Mouse (Mus musculus) T-helper 2 cell (primary cell): ENCODE results near the gene Npnt.

Experiments
- in situ Hi-C: fragments of 300-600 bp; cut with MboI, MseI; formaldehyde crosslinking; loops from one replicate; pipeline ENCODE4 v1.15.1; 2025; ENCODE audit warnings: high pct_unique_total_duplicates

Npnt gene

DNA sequence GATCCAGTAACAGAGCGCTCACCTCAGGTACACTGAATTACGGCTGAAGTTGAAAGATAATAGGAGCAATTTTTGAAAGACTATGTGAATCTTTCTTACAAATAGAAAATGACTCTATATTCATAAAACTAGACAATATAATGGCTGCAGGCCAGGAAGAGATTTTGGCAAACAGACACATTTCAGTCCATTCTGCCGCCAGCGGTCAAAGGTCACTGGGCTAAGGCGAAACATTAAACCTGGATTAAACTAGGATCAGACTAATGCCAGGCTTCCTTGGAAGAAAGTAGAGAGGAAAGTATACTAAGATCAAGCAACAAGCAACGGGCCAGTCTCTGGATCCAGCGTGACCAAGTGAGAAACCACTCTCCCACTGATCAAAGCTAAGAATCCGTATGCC lies 11.1 kb downstream of the Npnt start:
- in situ Hi-C loops, result no loop called here

DNA sequence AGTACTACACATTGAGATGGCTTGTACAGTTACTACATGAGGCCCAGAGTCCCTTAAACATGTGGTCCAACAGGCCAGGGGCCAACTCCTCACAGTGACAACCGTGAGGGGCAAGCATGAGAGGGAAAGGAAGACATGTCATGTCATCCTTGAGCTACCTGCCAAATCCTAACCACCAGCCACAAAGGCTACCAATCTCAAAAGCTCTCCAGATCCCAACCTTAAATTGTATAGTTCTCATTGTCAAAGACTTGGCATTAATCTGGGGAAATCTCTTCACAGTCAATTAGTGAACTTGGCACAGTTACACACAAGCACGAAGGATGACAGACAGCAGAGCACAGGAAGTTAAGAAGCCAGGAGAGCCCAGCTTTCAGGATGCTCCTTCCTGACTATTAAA lies 15.4 kb downstream of the Npnt start:
- in situ Hi-C loops, result no loop called here

DNA sequence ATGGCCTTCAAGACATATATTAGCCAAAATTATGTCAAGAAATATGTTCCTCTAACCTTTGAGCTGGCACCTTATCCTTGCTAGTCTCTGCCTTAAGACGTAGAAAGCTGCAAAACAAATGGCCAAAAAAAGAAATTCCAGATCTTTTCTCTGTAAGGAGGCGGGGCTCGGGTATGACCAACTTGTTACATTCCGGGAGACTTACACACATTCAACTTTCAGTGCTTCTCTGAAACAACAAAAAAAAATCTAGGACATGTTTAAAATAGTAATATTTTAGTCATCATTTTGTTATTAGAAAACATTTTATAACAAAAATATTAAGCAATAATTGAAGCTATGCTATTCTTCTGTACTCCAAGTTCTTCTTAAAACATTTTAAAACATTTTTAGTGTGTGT lies 18.6 kb downstream of the Npnt start:
- in situ Hi-C loops, result no loop called here

DNA sequence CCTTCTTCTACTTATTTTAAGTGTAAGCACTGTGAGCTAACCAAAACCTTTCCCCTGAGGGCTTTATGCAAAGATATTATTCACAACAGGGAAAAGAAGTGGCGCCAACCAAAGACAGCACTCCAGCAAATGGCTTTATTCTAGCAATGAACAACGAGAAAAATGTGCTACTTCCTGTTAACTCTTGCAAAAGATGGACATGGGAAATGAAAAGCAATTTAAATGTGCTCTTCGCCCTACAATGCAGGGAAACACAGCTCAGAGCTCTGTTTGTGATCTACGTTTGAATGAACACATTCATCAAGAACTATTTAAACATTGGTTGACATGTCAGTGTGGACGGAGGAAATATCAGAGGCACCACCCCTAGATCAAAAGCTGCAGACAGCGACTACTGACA lies 20.2 kb downstream of the Npnt start:
- in situ Hi-C loops, result no loop called here

DNA sequence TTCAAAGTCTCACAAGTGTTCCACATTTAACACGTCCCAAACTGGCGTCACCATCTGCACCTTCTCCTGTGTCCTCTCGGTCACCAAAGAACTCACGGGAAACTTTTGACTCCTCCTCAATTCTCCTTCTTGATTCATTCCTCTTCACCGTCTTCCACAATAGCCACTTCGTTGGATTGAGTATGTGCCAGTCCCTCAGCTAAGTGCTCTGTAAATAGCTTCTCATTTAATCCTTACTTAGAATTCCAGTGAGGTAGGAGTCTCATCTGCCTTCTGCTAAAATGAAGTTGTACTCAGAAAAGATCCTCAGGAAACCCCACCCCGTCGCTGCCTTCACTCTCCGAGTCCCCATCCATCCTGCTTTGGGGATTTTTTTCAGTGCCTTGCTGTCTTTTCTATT lies 21.9 kb downstream of the Npnt start:
- in situ Hi-C loops, result no loop called here

DNA sequence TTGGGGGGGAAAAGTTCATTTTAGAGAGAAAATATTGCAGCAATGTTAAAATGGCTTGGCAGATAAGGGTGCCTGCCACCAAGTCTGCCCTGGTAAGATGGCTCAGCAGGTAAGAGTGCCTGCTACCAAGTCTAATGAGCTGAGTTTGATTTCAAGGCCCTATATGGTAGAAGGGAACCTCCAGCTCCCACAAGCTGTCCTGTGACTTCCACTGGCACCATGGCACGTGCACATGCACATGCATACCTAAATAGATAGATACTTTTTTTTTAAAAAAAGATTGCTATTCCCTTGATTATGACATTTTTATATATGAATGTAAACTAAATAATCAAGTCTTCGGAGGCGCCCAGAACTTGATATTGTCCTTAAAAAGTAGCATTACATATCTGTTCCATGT lies 30.3 kb downstream of the Npnt start:
- in situ Hi-C loops, result no loop called here

DNA sequence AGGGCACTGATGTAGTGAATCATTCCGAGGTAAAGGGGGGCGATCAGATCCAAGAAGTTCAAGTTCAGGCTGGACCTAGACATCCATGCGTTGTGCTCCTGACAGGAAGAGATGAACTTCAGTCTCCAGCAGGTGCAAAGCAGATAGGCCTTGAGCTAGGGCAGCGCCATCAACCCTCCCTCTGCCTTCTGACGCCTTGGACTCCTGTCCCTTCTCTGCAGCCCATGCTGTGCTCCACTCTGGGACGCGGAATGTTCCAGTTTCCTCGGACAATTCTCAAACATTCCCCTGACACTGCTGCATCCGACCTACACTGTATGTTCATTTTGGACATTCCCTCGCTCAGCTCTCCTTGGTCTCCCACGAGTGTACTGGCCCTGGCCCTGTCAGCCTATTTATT lies 30.9 kb downstream of the Npnt start:
- in situ Hi-C loops, result no loop called here

DNA sequence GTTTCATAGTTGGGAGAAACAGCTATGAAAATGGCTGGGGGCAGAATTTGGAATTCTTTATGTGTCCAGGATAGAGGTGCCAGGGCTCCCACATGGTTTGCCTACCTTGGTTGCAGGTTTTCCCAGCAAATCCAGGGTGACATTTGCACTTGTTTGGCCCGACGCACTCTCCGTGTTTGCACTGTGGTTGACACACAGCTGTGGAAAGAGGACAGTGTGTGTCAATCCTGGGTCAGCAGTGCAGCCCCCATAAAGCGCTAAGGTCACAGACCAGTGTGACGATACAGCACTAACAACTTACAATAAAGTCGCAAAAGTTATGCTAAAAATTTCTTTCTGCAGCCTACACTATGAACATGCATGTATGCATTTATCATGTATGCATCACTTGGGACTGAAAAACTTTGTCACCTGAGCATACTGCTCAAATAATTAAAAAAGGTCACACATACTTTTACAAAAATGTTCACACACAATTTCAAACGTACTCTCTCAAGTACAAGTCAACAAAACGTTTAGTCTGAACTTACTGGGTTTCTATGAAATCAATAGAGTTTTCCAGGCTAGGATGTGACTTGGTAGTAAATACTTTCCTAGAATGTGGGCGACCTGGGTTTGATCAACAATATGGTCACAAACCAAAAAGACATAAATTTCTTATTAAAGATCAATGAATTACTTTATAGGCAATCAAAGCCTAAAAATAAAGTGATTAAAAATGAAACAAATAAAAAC lies 32.6 kb downstream of the Npnt start:
- in situ Hi-C loops, result no loop called here

DNA sequence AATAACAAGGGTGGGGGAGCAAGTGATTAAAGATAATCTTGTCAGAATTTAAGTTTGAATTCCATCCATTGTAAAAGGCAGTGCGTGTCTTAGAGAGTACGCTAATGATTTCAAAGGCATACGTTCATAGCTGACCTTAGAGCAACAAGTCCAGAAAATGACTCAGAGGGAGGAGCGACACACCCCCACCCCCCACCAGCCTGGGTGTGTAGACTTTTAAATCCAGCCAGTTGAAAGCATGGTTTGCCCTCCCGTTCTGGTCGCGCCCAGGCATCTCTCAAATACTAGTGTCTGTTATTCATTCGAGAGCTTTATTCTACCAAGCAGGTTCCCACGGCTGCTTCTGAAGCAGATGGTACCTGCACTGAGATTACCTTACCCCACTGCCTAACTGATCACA lies 34.4 kb downstream of the Npnt start:
- in situ Hi-C loops, result no loop called here

DNA sequence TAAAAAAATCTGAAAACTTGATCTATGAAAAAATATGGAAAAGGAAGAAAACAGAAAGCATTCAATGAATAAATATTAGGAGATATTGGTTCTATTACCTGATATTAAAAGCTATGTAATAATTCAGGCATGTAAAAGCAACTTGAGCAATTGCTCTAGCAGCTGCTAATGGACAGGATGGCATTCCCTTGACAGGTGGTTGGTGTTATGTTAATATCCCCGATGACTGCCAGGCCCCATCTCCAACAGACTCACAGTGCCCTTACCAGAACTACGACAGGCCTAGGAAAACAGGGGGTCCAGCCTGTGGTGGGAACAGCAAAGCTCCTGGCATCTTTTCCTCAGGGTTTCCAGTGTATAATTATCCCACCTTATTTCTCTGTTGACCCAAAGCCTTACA lies 37.7 kb downstream of the Npnt start:
- in situ Hi-C loops, result no loop called here

DNA sequence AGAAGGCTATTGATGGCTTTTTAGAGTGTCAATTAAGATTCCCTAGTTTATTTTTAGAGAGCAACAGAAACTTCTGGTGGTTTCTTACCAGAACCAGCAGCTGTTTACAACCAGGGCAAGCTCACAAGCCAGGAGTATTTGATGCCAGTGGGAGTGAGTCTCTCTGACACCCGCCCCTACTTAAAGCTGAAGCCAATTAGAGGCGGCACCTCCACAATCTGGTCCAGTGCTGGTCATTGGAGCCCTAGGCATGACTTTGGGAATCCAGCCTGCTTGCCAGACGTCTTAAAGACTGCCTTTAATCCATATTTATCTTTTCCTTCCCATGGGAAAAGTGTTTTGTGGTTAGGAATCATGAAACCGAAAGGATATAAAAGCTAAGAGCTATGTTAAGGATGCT lies 38.4 kb downstream of the Npnt start:
- in situ Hi-C loops, result no loop called here

DNA sequence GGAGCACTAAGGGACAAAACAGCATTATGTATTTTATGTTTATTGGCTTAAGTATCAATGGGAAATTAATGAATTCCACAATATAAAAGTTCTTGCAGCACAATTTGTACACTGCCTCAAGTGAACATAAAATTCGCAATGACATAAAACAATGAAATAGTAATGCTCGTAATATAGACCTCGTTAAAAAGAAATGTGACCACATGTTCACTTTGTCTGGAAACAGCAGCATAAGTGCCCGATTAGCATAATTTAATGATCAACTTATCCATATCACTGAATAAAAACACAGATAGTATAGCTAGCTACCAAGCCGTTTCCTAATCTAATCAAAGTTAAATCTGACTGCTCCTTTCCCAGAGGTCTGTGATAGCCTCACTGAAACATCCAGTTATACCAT lies 39.4 kb downstream of the Npnt start:
- in situ Hi-C loops, result no loop called here

DNA sequence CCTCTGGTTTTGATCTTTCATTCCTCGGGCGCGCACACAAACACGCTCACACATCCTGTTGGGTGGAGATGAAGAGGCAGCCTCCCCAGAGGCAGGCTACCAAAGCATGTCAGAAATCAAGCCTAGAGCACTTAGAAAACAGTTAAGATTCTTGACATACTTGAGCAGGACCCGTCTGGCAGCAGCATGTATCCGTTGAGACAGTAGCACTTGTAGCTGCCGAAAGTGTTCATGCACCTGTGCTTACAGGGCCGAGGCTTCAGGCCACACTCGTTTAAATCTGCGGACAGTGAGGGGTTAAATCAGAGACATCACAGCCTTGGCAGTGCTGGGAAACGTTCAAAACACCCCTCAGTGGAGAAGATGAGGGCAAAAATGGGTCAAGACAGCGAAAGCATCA lies 40.4 kb downstream of the Npnt start:
- in situ Hi-C loops, result no loop called here

DNA sequence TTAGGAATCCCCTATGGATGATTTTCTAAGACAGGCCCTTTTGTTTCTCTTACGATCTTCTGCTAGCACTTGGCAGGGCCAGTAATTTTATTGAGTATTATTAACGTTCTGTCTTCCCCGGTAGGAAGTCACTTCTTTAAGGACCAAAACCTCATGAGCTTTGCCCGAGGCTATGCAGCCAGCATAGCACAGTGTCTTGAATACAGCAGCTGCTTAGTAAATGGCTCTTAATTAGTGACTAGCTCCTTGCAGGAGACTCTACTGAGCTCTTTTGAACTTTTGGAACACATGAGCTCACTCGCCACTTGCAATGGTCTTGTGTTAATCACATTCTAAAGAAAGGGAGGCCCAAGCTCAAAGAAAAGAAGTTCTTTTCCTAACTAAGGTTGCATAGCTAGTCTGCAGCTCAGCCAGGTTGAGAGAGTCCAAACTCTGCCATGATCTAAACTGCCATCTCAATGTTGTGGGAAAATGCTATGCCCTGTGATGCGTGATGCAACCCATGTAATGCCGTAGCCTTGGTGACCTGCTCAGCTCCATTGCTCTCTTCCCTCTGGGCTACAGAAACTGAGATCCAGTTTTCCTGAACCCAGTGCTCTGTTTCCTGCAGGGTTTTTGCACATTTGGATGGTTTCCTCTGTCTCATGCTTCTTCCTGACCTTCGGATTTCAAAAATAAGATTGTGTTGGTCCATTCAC lies 42.4 kb downstream of the Npnt start:
- in situ Hi-C loops, result no loop called here

DNA sequence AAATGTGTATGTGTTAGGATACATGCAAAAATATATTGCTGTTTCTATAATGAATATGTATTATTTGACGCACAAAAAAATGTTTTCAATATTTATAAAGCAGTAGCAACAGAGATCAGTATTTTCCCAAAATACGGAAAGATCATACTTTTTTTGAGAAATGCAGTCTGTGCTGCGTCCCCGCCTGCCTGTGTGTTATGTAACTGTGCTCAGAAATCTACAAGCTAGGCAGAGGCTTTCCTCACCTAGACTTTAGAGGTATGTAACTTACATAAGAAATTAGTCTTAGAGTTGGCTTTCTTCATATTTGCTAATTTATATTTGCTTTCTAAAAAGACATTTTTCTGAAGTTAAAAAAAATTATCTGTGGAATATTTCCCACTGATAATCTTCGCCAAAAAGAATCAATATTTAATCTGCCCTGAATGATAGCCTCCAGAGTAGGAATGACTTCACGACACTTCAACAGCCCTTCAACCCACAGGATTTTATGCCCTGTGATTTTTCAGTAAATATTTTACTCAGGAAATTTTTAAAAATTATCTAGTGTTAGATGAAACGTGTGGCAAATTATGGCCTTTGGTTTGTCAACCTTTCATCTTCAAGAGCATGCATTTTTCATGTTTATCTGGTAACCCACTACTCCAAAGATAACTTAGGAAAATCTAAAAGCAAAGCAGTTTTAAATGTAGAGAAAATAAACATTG lies 44.7 kb downstream of the Npnt start:
- in situ Hi-C loops, result no loop called here

DNA sequence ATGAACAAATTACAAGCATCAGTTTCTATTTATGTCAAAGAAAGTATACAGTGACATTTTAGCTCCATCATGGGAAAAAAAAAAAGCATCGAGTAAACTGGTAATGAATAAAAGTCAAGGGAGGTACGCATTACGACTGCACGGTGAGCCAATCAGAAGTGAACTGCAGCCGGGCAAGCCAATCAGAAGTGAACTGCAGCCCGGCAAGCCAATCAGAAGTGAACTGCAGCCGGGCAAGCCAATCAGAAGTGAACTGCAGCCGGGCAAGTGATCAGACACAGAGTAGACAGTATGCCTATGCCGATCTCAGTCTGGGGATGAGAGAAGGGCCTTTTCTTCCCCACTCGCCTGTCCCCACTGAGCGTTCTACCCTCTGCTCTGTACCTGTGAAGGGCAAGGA lies 46.7 kb downstream of the Npnt start:
- in situ Hi-C loops, result no loop called here

DNA sequence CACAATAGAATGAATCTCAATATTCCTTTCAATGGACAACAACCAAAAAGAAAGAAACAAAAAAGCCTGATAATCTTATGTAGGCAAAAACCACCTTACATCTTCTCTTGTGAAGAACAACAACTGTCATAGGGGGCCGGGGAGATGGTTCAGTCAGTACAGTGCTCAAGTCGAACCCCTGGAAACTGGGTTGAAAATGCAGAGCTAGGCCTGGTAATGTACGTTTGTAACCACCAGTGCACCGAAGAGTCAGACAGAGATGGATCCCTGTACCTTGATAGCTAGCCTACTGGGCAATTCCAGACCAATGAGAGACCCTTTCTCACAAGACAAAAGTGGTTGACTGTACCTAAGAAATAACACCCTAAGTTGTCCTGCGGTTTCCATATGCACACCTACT lies 47.2 kb downstream of the Npnt start:
- in situ Hi-C loops, result no loop called here

DNA sequence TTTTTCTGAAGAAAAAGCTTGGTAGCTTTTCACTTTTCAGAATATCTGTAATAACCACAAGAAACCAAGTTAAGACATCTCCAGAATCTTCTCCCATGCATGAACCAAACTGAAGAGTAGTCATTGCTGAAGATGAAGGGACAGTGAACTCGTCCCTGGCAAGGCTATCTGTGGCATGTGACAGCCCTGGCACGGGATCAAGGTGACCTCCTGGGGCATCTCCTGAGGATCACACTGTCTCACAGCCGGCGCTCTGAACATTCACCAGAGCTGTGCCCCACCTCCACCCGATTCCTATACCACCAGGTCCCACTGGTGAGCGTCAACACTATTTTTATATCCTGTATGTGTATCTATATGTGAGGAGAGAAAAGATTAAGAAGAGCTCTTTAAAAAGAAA lies 47.9 kb downstream of the Npnt start:
- in situ Hi-C loops, result no loop called here

DNA sequence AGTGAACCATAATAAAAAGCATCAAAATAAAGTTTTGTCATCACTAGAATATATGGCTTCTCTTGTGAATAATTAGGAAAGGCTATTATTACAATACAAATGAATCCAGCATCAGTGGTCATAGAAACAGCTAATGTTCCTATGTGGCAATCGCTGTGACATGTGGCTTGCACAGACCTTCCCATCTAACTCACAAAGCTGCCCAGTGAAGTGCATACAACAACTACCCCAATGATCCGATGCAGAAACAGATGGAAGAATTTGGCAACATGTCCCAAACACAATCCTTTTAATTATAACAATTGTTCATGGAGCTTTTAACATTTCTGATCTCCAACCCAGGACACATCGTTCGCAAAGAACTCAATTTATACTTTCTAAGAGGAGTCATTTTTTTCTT lies 52.2 kb downstream of the Npnt start:
- in situ Hi-C loops, result no loop called here

DNA sequence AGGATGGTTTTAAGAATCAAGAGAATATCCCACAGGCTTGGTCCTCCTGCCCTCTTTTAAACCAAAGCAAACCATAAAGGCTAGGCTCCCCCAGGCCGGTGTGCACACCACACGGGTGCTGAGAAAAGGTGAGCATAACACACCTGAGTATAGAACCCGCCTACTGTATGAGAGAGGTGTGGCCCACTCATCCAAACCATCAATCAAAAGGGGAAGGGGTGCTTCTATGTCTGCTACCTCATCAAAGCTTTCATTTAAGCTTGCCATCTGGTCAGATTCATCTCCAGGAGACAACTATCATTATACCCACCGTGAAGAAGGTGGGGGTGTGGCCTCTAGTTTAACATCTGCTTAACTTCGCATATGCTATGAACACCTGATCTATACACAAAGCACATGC lies 52.7 kb downstream of the Npnt start:
- in situ Hi-C loops, result no loop called here

DNA sequence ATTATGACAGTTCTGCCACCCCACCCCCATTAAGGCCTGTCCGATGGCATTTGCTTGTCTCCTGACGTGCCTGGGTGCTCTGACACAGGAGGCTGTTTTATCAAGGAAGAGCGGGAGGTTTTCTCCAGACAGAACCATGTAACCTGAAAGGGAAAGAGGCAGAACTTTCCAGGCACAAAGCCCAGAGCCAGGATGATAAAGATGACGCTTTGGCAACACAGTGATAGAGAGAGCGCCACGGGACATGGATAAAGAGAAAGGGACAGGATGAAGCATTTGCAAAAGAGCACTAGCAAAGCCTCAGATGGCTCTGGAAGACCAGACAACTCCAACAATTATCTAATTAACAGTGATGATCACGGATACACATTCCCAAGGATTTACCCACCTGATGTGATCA lies 56.0 kb downstream of the Npnt start:
- in situ Hi-C loops, result no loop called here

DNA sequence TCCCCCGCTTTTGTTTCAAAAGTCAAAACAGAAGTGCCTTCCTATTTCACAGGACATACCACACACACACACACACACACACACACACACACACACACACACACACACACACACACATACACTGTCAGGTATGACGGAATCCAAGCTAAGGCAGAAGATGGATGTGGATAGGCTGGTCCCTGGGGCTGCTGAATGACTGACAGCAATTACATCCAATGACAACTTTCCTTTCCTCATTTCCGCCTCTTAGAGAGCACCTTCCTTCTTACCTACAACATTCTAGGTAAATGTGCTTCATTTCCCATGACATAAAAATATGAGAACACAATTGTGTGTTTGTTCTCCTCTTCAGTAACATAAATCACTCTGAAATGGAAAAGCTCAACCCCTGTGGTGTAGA lies 56.4 kb downstream of the Npnt start:
- in situ Hi-C loops, result no loop called here

DNA sequence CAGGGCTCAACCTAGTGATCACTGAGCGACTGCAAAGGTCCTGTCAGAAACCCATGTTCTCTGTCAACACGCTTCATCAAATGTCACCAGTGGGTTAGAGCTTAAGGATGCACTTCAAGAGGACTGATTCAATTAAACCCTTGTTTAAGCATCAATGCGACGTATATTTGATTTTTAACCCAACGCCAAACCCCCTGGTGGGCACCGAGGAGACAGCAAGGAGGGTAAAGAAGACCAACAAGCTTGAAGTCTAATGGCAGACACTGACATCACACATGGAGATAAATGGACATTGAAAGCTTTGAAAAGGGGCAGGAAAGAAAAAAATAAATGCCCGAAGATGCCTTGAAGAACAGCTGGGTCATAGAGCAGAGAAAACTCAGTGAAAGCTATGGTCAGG lies 57.0 kb downstream of the Npnt start:
- in situ Hi-C loops, result no loop called here
